Mouse (Mus musculus) erythroblast, embryonic 14.5 days (primary cell): ENCODE data around the gene Gdpd3. TPM values are rescaled to one million over a fixed set of nuclear protein-coding genes. Genes with fewer than 3 reads are reported as not detected.
"Not testable (repeated sequence)": the region's sequence is repeated elsewhere in the genome, so short reads cannot be mapped to it uniquely, and the experiment has no call there.

Experiments
- H3K27me3 ChIP-seq: 2 replicates; pipeline ENCODE4 v1.6.1; 2012; ENCODE audit warnings: inconsistent platforms; ENCODE audit not compliant: control insufficient read depth
- H3K36me3 ChIP-seq: 2 replicates; pipeline ENCODE4 v1.6.1; 2012; ENCODE audit warnings: mild to moderate bottlenecking, inconsistent platforms; ENCODE audit not compliant: control insufficient read depth
- H3K4me1 ChIP-seq: 2 replicates; pipeline ENCODE4 v1.6.1; 2012; ENCODE audit warnings: inconsistent platforms; ENCODE audit not compliant: control insufficient read depth
- H3K4me3 ChIP-seq: replicated peaks from 2 replicates; pipeline ENCODE3; 2012; ENCODE audit warnings: moderate library complexity, mild to moderate bottlenecking, inconsistent platforms
- H3K9me3 ChIP-seq: 2 replicates; pipeline ENCODE4 v1.6.1; 2012; ENCODE audit warnings: low read length, inconsistent platforms, mixed read lengths; ENCODE audit not compliant: control insufficient read depth
- GATA1 ChIP-seq: IDR thresholded peaks from 2 replicates; pipeline ENCODE4 v1.6.1; 2012; ENCODE audit warnings: low read length, inconsistent platforms, mixed read lengths
- TAL1 ChIP-seq: IDR thresholded peaks from 3 replicates; pipeline ENCODE4 v1.6.1; 2012; ENCODE audit warnings: low read length, inconsistent platforms, mixed read lengths
- polyA plus RNA-seq: library from polyadenylated mRNA; stranded (reverse); fragments of >175 nt; gene quantifications from 2 replicates; pipeline ENCODE4 v1.2.3, GENCODE M21; 2012

Gdpd3 gene
- 0.36 TPM in 1 of 2 replicates, not detected in the other for polyA plus RNA-seq

- H3K4me3 ChIP-seq = no peak within 1 kb of the TSS
- no peaks in the 10 kb centered on the region; the same call in 1 of the 2 replicates for H3K9me3 ChIP-seq
- peaks cover 89% of the 10 kb centered on the region for H3K36me3 ChIP-seq
- TF ChIP-seq GATA1 (no peak), TAL1 (no peak)
- H3K4me1 ChIP-seq = peaks cover 46% of the 10 kb centered on the region
- H3K27me3 ChIP-seq = no peaks in the 10 kb centered on the region
Observed at GRCm38 (mm10) chr7:126766201-126766600, at the start of gene Gdpd3. Gene Gdpd3 (plus strand): TSS chr7:126766334.

DNA sequence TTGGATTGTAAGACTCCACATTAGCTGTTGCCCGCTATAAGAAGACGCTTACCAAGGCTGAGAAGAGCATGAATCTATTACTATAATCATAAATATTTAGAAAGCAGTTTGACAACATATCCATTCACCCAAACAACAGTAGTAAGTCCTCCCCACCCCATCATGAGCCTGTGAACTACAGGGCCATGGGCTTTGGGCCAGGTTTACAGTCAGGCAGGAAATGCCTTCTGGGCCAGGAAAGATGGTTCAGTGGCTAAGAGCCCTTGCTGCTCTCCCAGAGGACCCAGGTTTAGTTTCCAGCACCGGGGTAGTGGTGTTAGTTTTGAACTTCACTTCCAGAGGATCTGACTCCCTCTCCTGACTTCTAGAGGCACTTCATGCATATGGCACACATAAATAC, 48.6 kb upstream of the Gdpd3 start:
- TF ChIP-seq GATA1 = no peak
- TF ChIP-seq TAL1 = no peak
- H3K27me3 ChIP-seq = no peaks in the 10 kb centered on the region

GRCm38 (mm10) chr7:126718787-126719337, 47.3 kb upstream of the Gdpd3 start:
- H3K4me1 ChIP-seq = no peaks in the 10 kb centered on the region
- H3K36me3 ChIP-seq = no peaks in the 10 kb centered on the region
- H3K27me3 ChIP-seq = no peaks in the 10 kb centered on the region
- TF ChIP-seq TAL1 = no peak
- TF ChIP-seq GATA1 = no peak
- H3K4me3 ChIP-seq = no peak overlapping the region
- H3K9me3 ChIP-seq = peaks cover 2% of the 10 kb centered on the region

More for the DNA sequence above, 48.6 kb upstream of the Gdpd3 start:
- Histone ChIP-seq H3K4me3 (no peak overlapping the region), H3K9me3 (peaks cover 2% of the 10 kb centered on the region), H3K36me3 (no peaks in the 10 kb centered on the region), H3K4me1 (no peaks in the 10 kb centered on the region)

DNA sequence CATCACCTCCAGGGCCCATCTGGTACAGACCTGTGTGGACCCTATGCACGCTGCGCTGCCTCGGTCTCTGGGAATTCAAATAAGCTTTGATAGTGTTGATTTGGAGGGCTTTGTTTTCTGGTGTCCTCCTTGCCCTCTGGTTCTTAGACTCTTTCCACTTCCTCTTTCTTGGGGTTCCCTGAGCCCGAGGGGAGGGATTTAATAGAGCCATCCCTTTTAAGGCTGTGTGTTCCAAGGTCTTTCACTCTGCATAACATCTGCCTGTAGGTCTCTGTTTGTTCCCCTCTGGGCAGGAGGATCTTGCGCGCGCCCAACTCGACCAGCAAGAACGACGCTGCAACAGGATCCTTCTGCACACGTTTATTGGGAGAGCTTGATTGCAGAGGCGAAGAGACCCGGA, 44.5 kb upstream of the Gdpd3 start:
- Histone ChIP-seq H3K4me3 (no peak overlapping the region), H3K36me3 (no peaks in the 10 kb centered on the region), H3K9me3 (peaks cover 4% of the 10 kb centered on the region), H3K4me1 (no peaks in the 10 kb centered on the region), H3K27me3 (no peaks in the 10 kb centered on the region)
- TF ChIP-seq GATA1 = no peak
- TF ChIP-seq TAL1 = no peak

GRCm38 (mm10) chr7:126725077-126725476, 41.1 kb upstream of the Gdpd3 start:
- Histone ChIP-seq H3K36me3 (no peaks in the 10 kb centered on the region), H3K27me3 (no peaks in the 10 kb centered on the region), H3K9me3 (peaks cover 2% of the 10 kb centered on the region; the same call in 1 of the 2 replicates), H3K4me3 (no peak overlapping the region), H3K4me1 (no peaks in the 10 kb centered on the region)
- TF ChIP-seq TAL1 = no peak
- no peak for TF ChIP-seq GATA1

DNA sequence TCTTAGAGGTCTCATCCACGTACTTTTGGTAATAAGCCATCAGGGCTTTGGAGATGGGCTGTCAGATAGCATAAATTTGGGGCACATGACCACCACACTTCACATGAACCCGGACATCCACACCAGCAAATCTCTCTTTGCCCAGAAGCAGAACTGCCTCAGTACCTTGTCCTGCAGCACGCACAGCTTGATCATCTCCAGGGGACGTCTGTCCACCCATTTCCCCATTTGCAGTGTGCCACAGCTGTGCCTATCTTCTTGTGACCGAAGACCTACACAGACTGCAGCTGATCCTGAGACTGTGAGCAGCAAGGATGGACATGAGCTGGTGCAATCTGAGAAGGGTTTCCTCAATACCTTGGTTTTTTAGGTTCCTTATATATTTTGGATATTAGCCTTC, 40.5 kb upstream of the Gdpd3 start:
- TF ChIP-seq TAL1 = no peak
- TF ChIP-seq GATA1 = no peak
- peaks cover 2% of the 10 kb centered on the region; the same call in 1 of the 2 replicates for H3K9me3 ChIP-seq
- no peaks in the 10 kb centered on the region for H3K4me1 ChIP-seq
- H3K27me3 ChIP-seq = no peaks in the 10 kb centered on the region
- H3K36me3 ChIP-seq = no peaks in the 10 kb centered on the region
- H3K4me3 ChIP-seq = no peak overlapping the region

- H3K4me3 ChIP-seq, H3K4me1 ChIP-seq, H3K27me3 ChIP-seq, H3K36me3 ChIP-seq, H3K9me3 ChIP-seq: not testable (repeated sequence)
Observed at GRCm38 (mm10) chr7:126730256-126730789, 35.8 kb upstream of the Gdpd3 start.

- TF ChIP-seq TAL1 (no peak), GATA1 (no peak)
- Histone ChIP-seq H3K36me3 (no peaks in the 10 kb centered on the region), H3K9me3 (no peaks in the 10 kb centered on the region), H3K4me3 (no peak overlapping the region), H3K4me1 (no peaks in the 10 kb centered on the region), H3K27me3 (no peaks in the 10 kb centered on the region)
Observed at GRCm38 (mm10) chr7:126736122-126736521, 30.0 kb upstream of the Gdpd3 start.

DNA sequence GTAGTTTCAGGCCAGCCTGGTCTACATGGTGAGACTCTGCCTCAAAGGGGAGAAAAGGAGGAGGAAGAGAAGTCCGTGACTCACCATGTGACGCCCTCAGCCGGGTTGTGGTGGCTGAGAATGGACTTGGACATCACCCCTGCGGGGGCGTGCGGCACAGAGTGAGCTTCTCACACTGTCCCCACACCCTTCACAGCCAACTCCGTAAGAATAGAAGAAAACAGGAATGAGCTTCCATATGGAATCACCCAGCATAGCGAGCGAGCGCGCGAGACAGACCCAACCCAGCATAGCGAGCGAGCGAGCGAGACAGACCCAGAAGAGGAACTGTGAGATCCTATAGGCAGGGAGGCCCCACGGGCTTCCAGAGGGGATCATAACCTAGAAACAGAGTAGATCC, 26.6 kb upstream of the Gdpd3 start:
- TF ChIP-seq GATA1 = no peak
- TF ChIP-seq TAL1 = no peak
- Histone ChIP-seq H3K27me3 (no peaks in the 10 kb centered on the region), H3K4me3 (no peak overlapping the region), H3K9me3 (no peaks in the 10 kb centered on the region), H3K4me1 (no peaks in the 10 kb centered on the region), H3K36me3 (no peaks in the 10 kb centered on the region)

DNA sequence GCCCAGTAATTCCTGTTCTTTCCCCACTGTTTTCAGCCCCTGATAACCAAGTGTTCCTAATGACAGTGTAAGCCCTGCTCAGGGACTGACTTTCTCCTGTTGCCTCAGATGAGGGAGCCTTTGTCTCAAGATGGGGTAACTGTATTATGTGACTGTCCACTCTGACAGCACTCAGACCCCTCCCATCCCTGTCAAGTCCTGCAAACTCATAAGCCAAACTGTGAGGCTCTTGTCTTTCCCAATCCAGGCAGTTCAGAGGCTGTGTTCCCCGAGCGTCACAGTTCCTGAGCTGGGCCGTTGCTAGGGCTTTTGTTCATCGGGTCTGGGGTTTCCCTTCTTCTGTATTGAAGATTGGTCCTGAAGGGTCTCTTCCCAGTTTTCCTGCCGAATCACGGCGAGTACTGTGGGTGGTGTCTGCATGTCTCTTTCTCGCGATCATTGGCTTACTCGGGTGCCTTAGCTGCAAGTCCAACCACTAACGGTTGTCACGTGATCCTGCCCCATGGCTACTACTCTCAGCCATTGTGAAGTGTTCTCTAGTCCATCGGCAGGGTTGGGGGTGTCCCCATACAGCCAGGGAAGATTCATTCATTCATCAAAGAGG, 25.9 kb upstream of the Gdpd3 start:
- H3K9me3 ChIP-seq = no peaks in the 10 kb centered on the region
- TF ChIP-seq GATA1 = no peak
- no peak for TF ChIP-seq TAL1
- H3K36me3 ChIP-seq = no peaks in the 10 kb centered on the region
- H3K4me3 ChIP-seq = no peak overlapping the region
- no peaks in the 10 kb centered on the region for H3K4me1 ChIP-seq
- H3K27me3 ChIP-seq = no peaks in the 10 kb centered on the region
